Mouse (Mus musculus) cortical plate, adult 2 months (tissue): ENCODE data around the gene Ccr7.

ENCODE experiments used
- CTCF ChIP-seq: fragments of 200-500 bp; IDR thresholded peaks from 2 replicates; pipeline ENCODE4 v1.5.1; 2011; ENCODE audit warnings: mild to moderate bottlenecking, control low read depth, low read length; ENCODE audit not compliant: insufficient read depth; ENCODE audit errors: extremely low read depth
- POLR2A ChIP-seq: fragments of 200-500 bp; IDR thresholded peaks from 2 replicates; pipeline ENCODE4 v1.6.1; 2011; ENCODE audit warnings: mild to moderate bottlenecking, low read length, control low read depth; ENCODE audit not compliant: insufficient read depth; ENCODE audit errors: extremely low read depth

DNA sequence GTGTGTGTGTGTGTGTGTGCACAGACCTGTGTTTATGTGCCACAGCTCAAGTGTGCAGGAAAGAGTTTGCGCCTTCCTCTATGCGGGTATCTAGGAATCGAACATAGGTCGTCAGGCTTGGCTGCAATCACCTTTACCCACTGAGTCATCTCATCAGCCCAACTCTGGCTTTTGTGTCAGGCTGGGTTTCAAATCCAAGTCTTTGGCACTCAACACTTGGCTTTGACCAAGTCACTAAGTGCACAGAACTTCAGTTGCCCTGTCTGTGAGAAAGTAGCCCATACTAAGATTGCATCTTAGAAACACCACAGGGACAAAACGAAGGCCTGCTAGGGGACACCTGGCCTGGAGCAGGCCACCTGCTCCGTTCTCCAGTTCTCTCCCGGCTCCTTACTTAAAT, 12.7 kb upstream of the Ccr7 start:
- TF ChIP-seq POLR2A (no peak), CTCF (no peak)
